Mouse (Mus musculus) lung, embryonic 16.5 days (tissue): ENCODE measurements at regions not wholly inside any gene's neighbourhood (a gene's known extent, or its start where the extent isn't known, plus 50 kb on each side); places are given as distances from the start of the nearest gene placed in this dataset.
"Not testable (repeated sequence)": the region's sequence is repeated elsewhere in the genome, so short reads cannot be mapped to it uniquely, and the experiment has no call there.

Source experiments
- ATAC-seq: fragments of 200-750 bp; cut with Nextera tagmentation; 2 replicates; pipeline ENCODE4 v1.8.0; 2017; ENCODE audit warnings: low read depth, mild to moderate bottlenecking, moderate library complexity
- H3K27ac ChIP-seq: fragments of 300-500 bp; sonication (generic); 2 replicates; pipeline ENCODE4 v1.5.1; 2014; ENCODE audit warnings: mild to moderate bottlenecking, control low read depth, low read length
- H3K27me3 ChIP-seq: fragments of 300-500 bp; sonication (generic); 2 replicates; pipeline ENCODE4 v1.6.1; 2014; ENCODE audit warnings: low read depth, low read length, mixed read lengths; ENCODE audit not compliant: control insufficient read depth, insufficient read depth
- H3K36me3 ChIP-seq: fragments of 300-500 bp; sonication (generic); 2 replicates; pipeline ENCODE4 v1.6.1; 2014; ENCODE audit warnings: low read length; ENCODE audit not compliant: control insufficient read depth, insufficient read depth
- H3K4me1 ChIP-seq: fragments of 300-500 bp; sonication (generic); replicated peaks from 2 replicates; pipeline ENCODE4 v1.6.1; 2014; ENCODE audit warnings: low read length, mixed read lengths; ENCODE audit not compliant: control insufficient read depth, insufficient read depth
- H3K4me2 ChIP-seq: fragments of 300-500 bp; sonication (generic); 2 replicates; pipeline ENCODE4 v1.6.1; 2014; ENCODE audit warnings: low read depth, low read length, control low read depth
- H3K4me3 ChIP-seq: fragments of 300-500 bp; sonication (generic); 2 replicates; pipeline ENCODE4 v1.5.1; 2014; ENCODE audit warnings: mild to moderate bottlenecking, low read length, control low read depth
- H3K9ac ChIP-seq: fragments of 300-500 bp; sonication (generic); 2 replicates; pipeline ENCODE4 v1.6.1; 2014; ENCODE audit warnings: low read length, control low read depth
- H3K9me3 ChIP-seq: fragments of 300-500 bp; sonication (generic); 2 replicates; pipeline ENCODE4 v1.6.1; 2016; ENCODE audit warnings: low read length; ENCODE audit not compliant: control insufficient read depth
- WGBS: fragments of 180-500 bp; shearing (Covaris S2); extraction: QIAGEN DNeasy Blood & Tissue Kit; methylation state at CpG from one replicate; pipeline ENCODE4 v1.1.7; 2014; 5-methylcytosine and 5-hydroxymethylcytosine counted together

DNA sequence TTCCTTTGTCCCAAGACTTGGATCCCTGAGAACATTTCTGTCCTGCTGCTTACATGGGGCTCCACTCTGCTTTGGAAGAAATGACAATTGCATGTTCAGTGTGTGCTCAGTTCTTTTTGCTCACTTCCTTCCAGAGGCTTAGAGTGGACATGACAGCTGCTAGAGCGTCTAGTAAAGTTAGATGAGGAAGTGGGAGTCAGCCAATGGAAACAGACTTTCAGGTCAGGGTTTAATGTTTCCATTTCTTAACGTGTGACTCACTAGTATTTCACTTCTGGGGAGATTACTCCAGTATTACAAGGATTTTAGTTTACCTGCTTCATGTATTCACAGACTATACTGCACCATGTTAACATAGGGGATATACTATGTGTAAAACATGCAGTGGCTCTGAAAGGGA lies 759.3 kb upstream of the Gm38303 start:
- ATAC-seq = no peak
- H3K9ac ChIP-seq = no peak overlapping the region
- no peaks in the 10 kb centered on the region for H3K9me3 ChIP-seq
- H3K36me3 ChIP-seq = no peaks in the 10 kb centered on the region
- H3K4me2 ChIP-seq = no peak overlapping the region
- 48% methylated on average over 2 of the region's 2 CpGs for WGBS
- H3K27me3 ChIP-seq = no peaks in the 10 kb centered on the region
- H3K4me3 ChIP-seq = no peak overlapping the region
- no peak overlapping the region for H3K27ac ChIP-seq
- H3K4me1 ChIP-seq = no peaks in the 10 kb centered on the region

DNA sequence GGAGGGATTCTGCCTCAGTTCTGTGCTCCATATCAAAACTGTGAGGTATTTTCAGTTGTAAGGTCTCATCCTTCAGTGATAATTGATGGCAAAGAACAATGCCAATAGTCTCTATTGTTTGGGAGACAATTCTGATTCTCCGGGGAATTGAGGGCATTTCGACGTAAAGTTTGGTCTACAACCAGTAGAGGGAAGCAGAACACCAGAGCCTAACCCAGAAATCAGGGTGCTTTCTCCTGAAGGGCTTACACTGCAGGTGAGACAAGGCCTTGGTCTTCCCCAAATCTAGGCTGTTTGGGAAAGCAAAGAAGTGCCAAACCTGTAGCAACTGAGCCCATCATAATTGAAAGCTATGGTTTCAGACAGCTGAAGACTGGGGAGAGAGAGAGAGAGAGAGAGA lies 758.7 kb upstream of the Gm38303 start:
- H3K27me3 ChIP-seq = no peaks in the 10 kb centered on the region
- no peak for ATAC-seq
- 57% methylated on average over 3 of the region's 3 CpGs for WGBS

GRCm38 (mm10) chr3:11083291-11083690 lies 747.8 kb upstream of the Gm38303 start:
- ATAC-seq = no peak
- H3K9me3 ChIP-seq = no peaks in the 10 kb centered on the region
- H3K4me3 ChIP-seq = no peak overlapping the region
- no peaks in the 10 kb centered on the region for H3K27me3 ChIP-seq
- WGBS = 37% methylated on average over 2 of the region's 2 CpGs
- no peaks in the 10 kb centered on the region for H3K36me3 ChIP-seq
- H3K27ac ChIP-seq = no peak overlapping the region
- H3K4me2 ChIP-seq = no peak overlapping the region
- H3K9ac ChIP-seq = no peak overlapping the region
- H3K4me1 ChIP-seq = no peaks in the 10 kb centered on the region

More for the DNA sequence above, 758.7 kb upstream of the Gm38303 start:
- no peaks in the 10 kb centered on the region for H3K9me3 ChIP-seq
- H3K4me2 ChIP-seq = no peak overlapping the region
- H3K27ac ChIP-seq = no peak overlapping the region
- no peak overlapping the region for H3K9ac ChIP-seq
- no peaks in the 10 kb centered on the region for H3K4me1 ChIP-seq
- H3K4me3 ChIP-seq = no peak overlapping the region
- H3K36me3 ChIP-seq = no peaks in the 10 kb centered on the region

DNA sequence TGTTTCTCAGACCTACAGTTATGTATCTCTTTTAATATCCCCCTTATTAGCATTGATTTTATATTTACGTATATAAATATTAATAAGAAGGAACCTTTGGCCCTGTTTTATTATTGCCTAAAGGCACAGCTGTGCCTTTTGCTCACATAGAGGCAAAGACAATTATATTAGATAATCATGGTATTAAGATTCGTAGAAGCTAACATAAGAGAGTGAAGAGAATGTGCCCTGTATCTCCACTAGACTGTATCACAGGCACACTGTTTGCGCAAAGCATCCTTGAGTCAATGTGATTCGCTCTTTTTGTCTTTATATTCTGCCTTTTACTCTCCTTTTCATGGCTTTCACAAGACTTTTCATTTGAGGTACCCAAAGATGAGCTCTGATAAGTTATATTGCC lies 738.5 kb upstream of the Gm38303 start:
- H3K27ac ChIP-seq = no peak overlapping the region
- H3K4me1 ChIP-seq = no peaks in the 10 kb centered on the region
- H3K27me3 ChIP-seq = no peaks in the 10 kb centered on the region
- no peaks in the 10 kb centered on the region for H3K9me3 ChIP-seq
- WGBS = 84% methylated on average over 4 of the region's 4 CpGs
- no peak overlapping the region for H3K4me2 ChIP-seq
- H3K36me3 ChIP-seq = no peaks in the 10 kb centered on the region
- ATAC-seq = no peak
- H3K4me3 ChIP-seq = no peak overlapping the region
- H3K9ac ChIP-seq = no peak overlapping the region

- no peaks in the 10 kb centered on the region for H3K27me3 ChIP-seq
- no peaks in the 10 kb centered on the region for H3K4me1 ChIP-seq
- no peak for ATAC-seq
- no peak overlapping the region for H3K9ac ChIP-seq
- no peak overlapping the region for H3K4me3 ChIP-seq
- no peak overlapping the region for H3K4me2 ChIP-seq
- no peaks in the 10 kb centered on the region for H3K9me3 ChIP-seq
- WGBS = 80% methylated on average over 7 of the region's 7 CpGs
- no peaks in the 10 kb centered on the region for H3K36me3 ChIP-seq
- no peak overlapping the region for H3K27ac ChIP-seq
Measured at GRCm38 (mm10) chr3:11034995-11035769, 699.7 kb upstream of the Gm38303 start.

- no peak overlapping the region for H3K4me3 ChIP-seq
- no peak overlapping the region for H3K9ac ChIP-seq
- no peak overlapping the region for H3K4me2 ChIP-seq
- H3K36me3 ChIP-seq = no peaks in the 10 kb centered on the region
- H3K4me1 ChIP-seq = no peaks in the 10 kb centered on the region
- no peaks in the 10 kb centered on the region for H3K9me3 ChIP-seq
- H3K27me3 ChIP-seq = no peaks in the 10 kb centered on the region
- H3K27ac ChIP-seq = no peak overlapping the region
- no peak for ATAC-seq
- 83% methylated on average over 4 of the region's 4 CpGs for WGBS
Measured at GRCm38 (mm10) chr3:11029991-11030390, 694.5 kb upstream of the Gm38303 start.

GRCm38 (mm10) chr3:11024422-11024821 lies 688.9 kb upstream of the Gm38303 start:
- Histone ChIP-seq H3K4me2 (no peak overlapping the region), H3K36me3 (no peaks in the 10 kb centered on the region), H3K4me3 (no peak overlapping the region), H3K9me3 (no peaks in the 10 kb centered on the region), H3K9ac (no peak overlapping the region), H3K27me3 (no peaks in the 10 kb centered on the region), H3K27ac (no peak overlapping the region), H3K4me1 (no peaks in the 10 kb centered on the region)
- WGBS = 68% methylated on average over 3 of the region's 3 CpGs
- no peak for ATAC-seq

- Histone ChIP-seq H3K4me3 (no peak overlapping the region), H3K9ac (no peak overlapping the region), H3K4me1 (no peaks in the 10 kb centered on the region), H3K27ac (no peak overlapping the region), H3K27me3 (no peaks in the 10 kb centered on the region), H3K9me3 (no peaks in the 10 kb centered on the region), H3K4me2 (no peak overlapping the region), H3K36me3 (no peaks in the 10 kb centered on the region)
- ATAC-seq = no peak
- WGBS = 72% methylated on average over 3 of the region's 3 CpGs
Measured at GRCm38 (mm10) chr3:11020048-11020447, 684.6 kb upstream of the Gm38303 start.

- H3K36me3 ChIP-seq, H3K9ac ChIP-seq, H3K27ac ChIP-seq, ATAC-seq, H3K4me1 ChIP-seq, H3K9me3 ChIP-seq, H3K27me3 ChIP-seq, H3K4me2 ChIP-seq, H3K4me3 ChIP-seq: not testable (repeated sequence)
- WGBS = 84% methylated on average over 6 of the region's 21 CpGs
Measured at GRCm38 (mm10) chr3:11014911-11015310, 679.4 kb upstream of the Gm38303 start.

DNA sequence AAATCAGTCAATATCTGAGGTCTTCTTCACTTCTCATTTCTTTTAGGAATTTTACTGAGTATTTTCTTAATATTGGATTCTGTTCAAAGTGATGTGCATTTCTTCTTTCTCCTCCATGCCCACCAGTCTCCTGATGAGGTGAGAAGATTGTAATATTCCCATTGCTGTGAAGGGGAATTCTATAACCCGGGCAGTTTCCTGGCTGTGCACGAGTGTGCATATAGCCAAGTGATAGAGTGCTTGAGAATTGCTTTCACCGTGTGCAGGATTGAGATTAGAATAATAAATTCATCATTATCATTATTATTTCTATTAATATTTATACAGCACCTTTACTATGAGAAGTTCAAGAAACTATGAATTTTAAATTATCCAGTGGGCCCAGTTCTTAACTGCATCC lies 671.9 kb upstream of the Gm38303 start:
- H3K9ac ChIP-seq = no peak overlapping the region
- no peaks in the 10 kb centered on the region for H3K9me3 ChIP-seq
- no peak overlapping the region for H3K27ac ChIP-seq
- no peak overlapping the region for H3K4me3 ChIP-seq
- WGBS = 84% methylated on average over 3 of the region's 3 CpGs
- H3K36me3 ChIP-seq = no peaks in the 10 kb centered on the region
- H3K4me2 ChIP-seq = no peak overlapping the region
- no peaks in the 10 kb centered on the region for H3K4me1 ChIP-seq
- ATAC-seq = no peak
- no peaks in the 10 kb centered on the region for H3K27me3 ChIP-seq
